Mouse (Mus musculus) kidney, adult 2 months (tissue): Measurements from ENCODE around the gene Tas2r135.

Experiments
- CTCF ChIP-seq: fragments of 200-500 bp; conservative IDR thresholded peaks from 2 replicates; pipeline ENCODE4 v1.5.1; 2011; ENCODE audit warnings: low read depth, mild to moderate bottlenecking, control low read depth, low read length, moderate library complexity, mixed read lengths; ENCODE audit not compliant: insufficient read depth, insufficient read length
- POLR2A ChIP-seq: fragments of 200-500 bp; IDR thresholded peaks from one replicate; pipeline ENCODE4 v1.6.1; 2011; ENCODE audit warnings: low read depth, low read length, control low read depth

DNA sequence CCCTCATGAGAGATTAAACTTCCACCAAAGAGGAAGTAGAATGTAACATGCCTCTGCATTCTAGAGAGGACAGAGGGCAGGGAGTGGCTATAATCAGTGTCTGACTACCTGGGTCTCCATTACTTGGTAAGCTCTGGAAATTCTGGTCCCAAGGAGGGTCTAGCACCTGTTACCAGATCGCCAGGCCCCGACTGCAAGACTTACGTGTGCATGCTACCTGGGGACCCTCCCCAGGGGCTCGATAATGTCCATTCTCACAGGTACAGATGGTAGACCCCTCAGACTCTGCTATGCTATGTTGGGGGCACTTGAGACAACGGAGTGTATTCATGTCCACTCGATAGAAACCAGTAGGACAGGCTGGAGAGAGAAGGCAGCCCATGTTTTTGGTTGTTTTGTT is 40.0 kb upstream of the Tas2r135 start:
- TF ChIP-seq CTCF (no peak), POLR2A (no peak)
